In genomic region chr5:123075576-123076418, GRCm38 (mm10) we compare ENCODE assay signal across 8 mouse cellular contexts. TPM values are rescaled to one million over a fixed set of nuclear protein-coding genes. Genes with fewer than 3 reads are reported as not detected.
DNase-seq lines count a peak whose midpoint lies in the region; ATAC-seq lines count a peak whose summit lies in the region.

No protein-coding gene starts in this region.

- peak; percentile 87 for DNase-seq in c-Kit-negative CD71-positive TER-119-positive erythroid progenitor cells, embryonic 14.5 days (ENCODE audit: low read depth, low spot score)
- DNase-seq in fibroblast of lung, adult 2 months (ENCODE audit: low read depth), result peak; percentile 67
- peak; percentile 96 for DNase-seq in kidney, postnatal 14 days
- DNase-seq in naive thymus-derived CD4-positive, alpha-beta T cell, adult 2 months (ENCODE audit: low read depth), result peak; percentile 95
- peak; percentile 96 for DNase-seq in splenic B cell, adult 2 months (ENCODE audit: low read depth, low spot score)

- peak overlapping the region; percentile 86 for H3K9ac ChIP-seq in heart, embryonic 14.5 days (ENCODE audit: low read length)
- peak overlapping the region; percentile 95 for H3K9ac ChIP-seq in liver, embryonic 12.5 days

- peak overlapping the region; percentile 56 to 91 for H3K4me3 ChIP-seq in heart, embryonic 14.5 days (ENCODE audit: control insufficient read depth in 1 of 2, insufficient read depth in 1 of 2, low read depth in 1 of 2, low read length in 2 of 2)
- H3K4me3 ChIP-seq in liver, embryonic 12.5 days, result peak overlapping the region; percentile 93

- 6% methylated on average over 44 of the region's 45 CpGs for WGBS in heart, embryonic 14.5 days
- WGBS in liver, embryonic 12.5 days (ENCODE audit: insufficient replicate concordance), result 6% methylated on average over 45 of the region's 45 CpGs

- peak; percentile 91 for ATAC-seq in CD4-positive, CD25-positive, alpha-beta regulatory T cell, adult 4 months
- ATAC-seq in heart, embryonic 14.5 days (ENCODE audit: insufficient number of reproducible peaks, insufficient read depth, low FRiP score, low read depth), result peak; percentile 89
- peak; percentile 89 for ATAC-seq in liver, embryonic 12.5 days

- H3K36me3 ChIP-seq in heart, embryonic 14.5 days (ENCODE audit: control insufficient read depth, insufficient read depth, low read length), result no peaks in the 10 kb centered on the region
- peaks cover 13% of the 10 kb centered on the region for H3K36me3 ChIP-seq in liver, embryonic 12.5 days
- no peaks in the 10 kb centered on the region for H3K36me3 ChIP-seq in splenic B cell, adult 2 months (ENCODE audit: control insufficient read depth, insufficient read depth, low read length, poor library complexity, severe bottlenecking)

- peak overlapping the region; percentile 4 to 49 for H3K27ac ChIP-seq in heart, embryonic 14.5 days (replicated peaks in 1 of 2; ENCODE audit: control insufficient read depth in 1 of 2, insufficient read depth in 1 of 2, low read depth in 2 of 2, low read length in 2 of 2)
- H3K27ac ChIP-seq in liver, embryonic 12.5 days, result peak overlapping the region; percentile 94

- H3K4me2 ChIP-seq in heart, embryonic 14.5 days (ENCODE audit: low read length), result peak overlapping the region; percentile 99
- peak overlapping the region; percentile 96 for H3K4me2 ChIP-seq in liver, embryonic 12.5 days

- H3K9me3 ChIP-seq in heart, embryonic 14.5 days (ENCODE audit: control insufficient read depth, low read length), result peaks cover 4% of the 10 kb centered on the region; the same call in 1 of the 2 replicates
- H3K9me3 ChIP-seq in liver, embryonic 12.5 days (replicated peaks), result peaks cover 8% of the 10 kb centered on the region; the same call in 1 of the 2 replicates

- H3K4me1 ChIP-seq in heart, embryonic 14.5 days (ENCODE audit: control insufficient read depth in 2 of 2, insufficient read depth in 2 of 2, low read length in 2 of 2), result peaks cover 16 to 20% of the 10 kb centered on the region in 2 experiments
- H3K4me1 ChIP-seq in liver, embryonic 12.5 days, result peaks cover 51% of the 10 kb centered on the region

- H3K27me3 ChIP-seq in heart, embryonic 14.5 days (ENCODE audit: control insufficient read depth, insufficient read depth, low read length), result no peaks in the 10 kb centered on the region
- no peaks in the 10 kb centered on the region for H3K27me3 ChIP-seq in liver, embryonic 12.5 days (replicated peaks)
- no peaks in the 10 kb centered on the region for H3K27me3 ChIP-seq in splenic B cell, adult 2 months (ENCODE audit: control insufficient read depth, insufficient read depth, low read length, poor library complexity, severe bottlenecking)

RNA-seq across cellular contexts. Expression of gene Tmem120b, which starts 7.6 kb away (rescaled TPM):
- 1 to 10 TPM; 3.4 to 4.3 TPM for polyA plus RNA-seq in CD4-positive, CD25-positive, alpha-beta regulatory T cell, adult 4 months (2017; shearing (Covaris generic))
- polyA plus RNA-seq in heart, embryonic 14.5 days (2014; fragmentation: Nextera tagmentation; extraction: Ambion mirVana), result 10.8 and 11.3 TPM in 2 replicates
- polyA plus RNA-seq in liver, embryonic 12.5 days (2016; fragmentation: Nextera tagmentation; extraction: Ambion mirVana), result 28.2 and 30.3 TPM in 2 replicates

RNA-seq across cellular contexts. Expression of gene Morn3, which starts 29.0 kb away (rescaled TPM):
- polyA plus RNA-seq in CD4-positive, CD25-positive, alpha-beta regulatory T cell, adult 4 months (2017; shearing (Covaris generic)), result 1 to 10 TPM; 5.2 to 6.9 TPM
- polyA plus RNA-seq in heart, embryonic 14.5 days (2014; fragmentation: Nextera tagmentation; extraction: Ambion mirVana), result 0.67 TPM in 1 of 2 replicates, not detected in the other
- polyA plus RNA-seq in liver, embryonic 12.5 days (2016; fragmentation: Nextera tagmentation; extraction: Ambion mirVana), result not detected in 2 replicates

RNA-seq across cellular contexts. Expression of gene Rhof, which starts 56.7 kb away (rescaled TPM):
- polyA plus RNA-seq in CD4-positive, CD25-positive, alpha-beta regulatory T cell, adult 4 months (2017; shearing (Covaris generic)), result 100 to 1,000 TPM in 1 of 2 experiments, 10 to 100 TPM in 1; 80.6 to 101 TPM
- 0.99 and 2.0 TPM in 2 replicates for polyA plus RNA-seq in heart, embryonic 14.5 days (2014; fragmentation: Nextera tagmentation; extraction: Ambion mirVana)
- 3.9 and 4.8 TPM in 2 replicates for polyA plus RNA-seq in liver, embryonic 12.5 days (2016; fragmentation: Nextera tagmentation; extraction: Ambion mirVana)

Comparison
In these comparisons a context has a peak if more than half of its experiments do, and no peak if none do; other contexts are left out.
1. Peak in every context shown above with its lines: DNase-seq, ATAC-seq, H3K4me3 ChIP-seq and H3K27ac ChIP-seq.
2. RNA of gene Rhof, which starts 56.7 kb away (polyA plus RNA-seq): 80.6 to 101 TPM in CD4-positive, CD25-positive, alpha-beta regulatory T cell, adult 4 months; 3.9 to 4.8 TPM in liver, embryonic 12.5 days and 0.99 to 2.0 TPM in heart, embryonic 14.5 days; every median in the first group is over 10 times any median in the second.